Mouse (Mus musculus) cerebellum, adult 9-11 months (tissue): ENCODE results near the gene Msi1.
"Not testable (repeated sequence)": the region's sequence is repeated elsewhere in the genome, so short reads cannot be mapped to it uniquely, and the experiment has no call there.

Experiments
- DNase-seq: peaks from one replicate; pipeline ENCODE4 v3.0.0; 2022

Gene Msi1

DNA sequence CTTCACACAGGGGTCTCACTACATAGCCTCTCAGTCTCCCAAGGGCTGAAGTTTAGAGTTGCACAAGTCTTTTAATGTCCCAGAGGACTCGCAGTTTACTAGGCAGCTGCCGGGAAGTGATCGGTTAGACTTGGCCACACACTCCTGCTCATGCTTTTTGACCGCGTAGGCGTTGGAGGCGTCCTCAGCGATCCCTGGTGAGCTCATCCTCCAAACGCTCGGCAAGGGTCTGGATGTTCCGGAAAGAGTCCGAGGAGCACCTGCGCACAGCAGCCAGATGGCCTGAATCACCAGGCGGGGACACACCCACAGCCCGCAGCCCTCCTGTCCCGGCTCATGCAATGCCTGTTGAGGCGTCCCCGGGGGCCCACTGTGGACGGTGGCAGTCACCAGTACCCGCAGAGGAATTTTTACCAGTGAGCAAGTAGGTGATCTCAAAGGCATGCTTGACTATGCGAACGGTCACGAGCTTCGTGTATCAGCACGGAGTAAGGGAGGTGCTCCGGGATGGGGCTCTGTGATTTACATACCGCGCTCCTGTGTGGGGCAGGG is 62.4 kb downstream of the Msi1 start:
- peak; percentile 79 for DNase-seq

GRCm38 (mm10) chr5:115492711-115493335 is 63.4 kb downstream of the Msi1 start:
- DNase-seq, result no peak

DNA sequence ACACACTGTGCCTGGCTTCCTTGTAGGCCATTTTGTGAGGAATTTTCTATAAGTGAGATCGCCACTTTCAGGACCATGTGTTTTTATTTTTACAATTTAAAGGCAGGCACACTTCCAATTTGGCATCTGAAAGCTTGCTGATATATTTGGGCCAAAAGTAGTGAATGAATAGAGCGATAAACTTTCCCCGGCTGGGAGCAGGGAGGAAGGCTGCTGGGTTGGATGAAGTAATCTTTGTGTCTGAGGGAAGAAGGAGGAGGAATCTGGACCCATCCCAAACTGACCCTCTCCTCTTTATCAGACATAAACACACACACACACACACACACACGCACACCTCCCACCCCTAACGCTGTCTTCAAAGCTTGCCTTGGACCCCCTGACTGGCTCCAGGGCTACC is 64.0 kb downstream of the Msi1 start:
- no peak for DNase-seq

- not testable (repeated sequence) for DNase-seq
Observed at GRCm38 (mm10) chr5:115495618-115496017, 66.2 kb downstream of the Msi1 start.

GRCm38 (mm10) chr5:115497033-115497432 is 67.6 kb downstream of the Msi1 start:
- DNase-seq, result no peak

- no peak for DNase-seq
Observed at GRCm38 (mm10) chr5:115498307-115499240, 69.2 kb downstream of the Msi1 start.

- no peak for DNase-seq
Observed at GRCm38 (mm10) chr5:115500383-115500935, 71.1 kb downstream of the Msi1 start.

DNA sequence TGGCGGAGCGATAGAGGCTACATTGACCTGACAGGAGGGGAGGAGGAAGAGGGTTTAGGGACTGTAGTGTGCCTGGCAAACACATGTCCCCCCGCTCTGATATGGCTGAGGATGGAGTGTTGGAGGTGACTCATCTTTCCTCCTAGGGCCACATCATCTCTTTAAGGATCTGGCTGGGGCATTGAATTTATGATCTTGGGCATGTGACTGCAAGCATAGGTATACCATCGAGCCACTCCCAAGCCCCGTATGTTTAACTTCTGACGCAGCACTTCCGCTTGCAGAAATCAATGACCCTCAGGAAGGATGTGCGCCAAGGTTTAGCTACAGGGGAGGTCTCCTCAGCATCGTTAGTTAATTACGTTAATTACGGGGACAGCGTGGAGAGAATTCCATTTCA is 73.6 kb downstream of the Msi1 start:
- DNase-seq, result no peak
